Mouse (Mus musculus) liver, embryonic 16.5 days (tissue): ENCODE results near the gene Apba1. TPM values are rescaled to one million over a fixed set of nuclear protein-coding genes. Genes with fewer than 3 reads are reported as not detected.

ENCODE experiments used
- ATAC-seq: fragments of 200-750 bp; cut with Nextera tagmentation; 2 replicates; pipeline ENCODE4 v1.8.0; 2017; ENCODE audit warnings: low read depth, mild to moderate bottlenecking, moderate number of reproducible peaks, moderate library complexity
- H3K27ac ChIP-seq: fragments of 300-500 bp; sonication (generic); 2 replicates; pipeline ENCODE4 v1.5.1; 2014; ENCODE audit warnings: mild to moderate bottlenecking, low read length
- H3K27me3 ChIP-seq: fragments of 300-500 bp; sonication (generic); 2 replicates; pipeline ENCODE4 v1.6.1; 2014; ENCODE audit warnings: low read depth, low read length, mixed read lengths; ENCODE audit not compliant: control insufficient read depth, insufficient read depth
- H3K36me3 ChIP-seq: fragments of 300-500 bp; sonication (generic); 2 replicates; pipeline ENCODE4 v1.6.1; 2014; ENCODE audit warnings: mild to moderate bottlenecking; ENCODE audit not compliant: control insufficient read depth, insufficient read depth
- H3K4me1 ChIP-seq: fragments of 300-500 bp; sonication (generic); 2 replicates; pipeline ENCODE4 v1.6.1; 2014; ENCODE audit warnings: low read depth, low read length, mixed read lengths; ENCODE audit not compliant: control insufficient read depth
- H3K4me2 ChIP-seq: fragments of 300-500 bp; sonication (generic); 2 replicates; pipeline ENCODE4 v1.6.1; 2014; ENCODE audit warnings: low read depth, low read length, mixed read lengths
- H3K4me3 ChIP-seq: fragments of 300-500 bp; sonication (generic); 2 replicates; pipeline ENCODE4 v1.5.1; 2014; ENCODE audit warnings: low read depth, mild to moderate bottlenecking, low read length
- H3K9ac ChIP-seq: fragments of 300-500 bp; sonication (generic); 2 replicates; pipeline ENCODE4 v1.6.1; 2014; ENCODE audit warnings: low read depth, low read length
- H3K9me3 ChIP-seq: fragments of 300-500 bp; sonication (generic); replicated peaks from 2 replicates; pipeline ENCODE4 v1.6.1; 2016; ENCODE audit warnings: low read length; ENCODE audit not compliant: control insufficient read depth
- WGBS: fragments of 180-500 bp; shearing (Covaris S2); extraction: QIAGEN DNeasy Blood & Tissue Kit; methylation state at CpG from one replicate; pipeline ENCODE4 v1.1.7; 2014; ENCODE audit not compliant: insufficient replicate concordance; 5-methylcytosine and 5-hydroxymethylcytosine counted together
- polyA plus RNA-seq: library from polyadenylated mRNA; unstranded; fragments of >200 nt; fragmentation: Nextera tagmentation; extraction: Ambion mirVana; gene quantifications from 2 replicates; pipeline ENCODE4 v1.2.1, GENCODE M21; 2015

Gene Apba1
- polyA plus RNA-seq, 1 experiment from 2014 or later = 0.04 TPM

DNA sequence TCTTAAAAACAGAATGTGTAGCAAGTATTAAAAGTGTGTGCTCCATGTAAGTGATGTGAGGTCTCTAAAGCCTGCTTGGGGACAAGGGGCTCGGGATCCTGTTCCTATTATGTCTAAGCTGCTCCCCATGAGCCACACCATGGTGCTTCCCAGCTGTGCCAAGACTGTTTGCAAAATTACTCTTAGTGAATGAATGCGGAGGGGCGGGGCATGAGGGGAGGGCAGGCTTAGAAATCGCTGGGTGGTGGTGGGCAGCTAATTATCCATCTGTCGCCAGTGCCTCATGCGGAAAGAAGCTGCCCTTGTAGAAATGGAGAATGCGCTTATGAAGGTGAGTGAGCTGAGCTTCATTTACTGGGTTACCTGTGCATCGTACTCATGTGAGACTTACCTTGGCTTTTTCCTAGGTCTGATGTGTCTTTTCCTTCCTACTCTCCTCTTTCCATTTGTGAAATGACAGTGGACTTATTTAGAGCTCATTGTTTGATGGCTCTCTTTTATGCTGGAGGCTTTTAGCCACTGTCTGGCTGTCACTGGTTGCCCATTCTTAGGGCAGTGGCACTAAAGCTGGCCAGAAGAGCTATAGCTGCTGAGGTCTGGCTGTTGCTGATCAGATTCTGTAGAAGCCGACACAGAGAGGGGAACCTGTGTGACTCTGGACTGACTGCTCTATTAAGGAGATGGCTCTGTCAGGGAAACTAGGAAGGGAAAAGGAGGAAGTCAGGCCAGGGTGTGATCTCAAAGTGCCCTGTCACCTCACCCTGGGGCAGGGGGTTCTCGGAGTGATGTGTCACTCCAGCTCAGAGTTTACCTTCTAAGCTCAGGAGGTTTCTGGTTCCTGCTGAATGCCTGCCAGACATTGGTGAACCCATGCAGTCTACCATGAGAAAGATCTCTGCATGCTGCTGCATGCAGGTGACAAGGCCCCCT, 12.1 kb downstream of the Apba1 start:
- Histone ChIP-seq H3K9ac (no peak overlapping the region), H3K36me3 (no peaks in the 10 kb centered on the region), H3K4me1 (no peaks in the 10 kb centered on the region), H3K9me3 (no peaks in the 10 kb centered on the region), H3K4me3 (no peak overlapping the region), H3K4me2 (no peak overlapping the region), H3K27ac (no peak overlapping the region), H3K27me3 (no peaks in the 10 kb centered on the region)
- WGBS = 54% methylated on average over 10 of the region's 10 CpGs
- ATAC-seq = no peak

DNA sequence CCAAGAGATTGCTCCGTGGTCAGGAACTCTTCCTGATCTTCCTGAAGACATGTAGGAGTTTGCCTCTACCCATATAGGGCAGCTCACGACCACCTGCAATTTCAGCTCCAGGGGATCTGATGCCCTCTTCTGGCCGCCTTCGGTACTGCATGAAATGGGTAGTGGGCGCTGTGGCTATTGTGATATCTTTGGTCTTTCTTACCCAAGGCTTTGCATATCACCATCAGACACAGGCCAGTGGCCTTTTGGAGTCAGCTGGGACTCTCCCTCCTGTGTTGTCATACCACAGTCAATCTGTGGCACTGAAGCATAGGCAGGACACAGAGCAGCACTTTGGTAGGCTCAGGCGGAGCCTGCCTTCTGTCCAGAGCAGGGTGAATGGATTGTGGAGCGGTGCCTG, 13.3 kb downstream of the Apba1 start:
- H3K4me1 ChIP-seq = no peaks in the 10 kb centered on the region
- WGBS = 54% methylated on average over 7 of the region's 7 CpGs
- no peak overlapping the region for H3K27ac ChIP-seq
- H3K36me3 ChIP-seq = no peaks in the 10 kb centered on the region
- no peaks in the 10 kb centered on the region for H3K9me3 ChIP-seq
- no peaks in the 10 kb centered on the region for H3K27me3 ChIP-seq
- no peak overlapping the region for H3K9ac ChIP-seq
- H3K4me2 ChIP-seq = no peak overlapping the region
- H3K4me3 ChIP-seq = no peak overlapping the region
- no peak for ATAC-seq

DNA sequence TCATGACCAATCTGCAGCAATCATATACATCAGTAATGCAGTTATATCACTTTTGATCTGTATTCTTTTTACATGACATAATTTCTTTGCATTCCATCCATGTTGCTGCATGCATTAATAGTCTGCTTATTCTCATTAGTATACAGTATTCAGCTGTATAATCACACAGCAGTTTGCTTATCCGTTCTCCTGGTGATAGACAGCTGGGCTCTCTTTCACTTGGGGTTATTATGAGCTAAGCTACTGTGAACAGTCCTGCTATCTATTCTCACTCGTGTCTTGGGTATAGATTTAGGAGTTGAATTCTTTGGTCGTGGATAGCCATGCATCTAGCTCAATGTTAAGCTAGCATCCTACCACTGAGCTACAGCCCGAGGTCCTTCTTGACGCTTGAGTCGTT, 16.7 kb downstream of the Apba1 start:
- no peaks in the 10 kb centered on the region for H3K9me3 ChIP-seq
- H3K36me3 ChIP-seq = no peaks in the 10 kb centered on the region
- H3K4me3 ChIP-seq = no peak overlapping the region
- no peak overlapping the region for H3K27ac ChIP-seq
- WGBS = 69% methylated on average over 6 of the region's 6 CpGs
- H3K9ac ChIP-seq = no peak overlapping the region
- H3K4me2 ChIP-seq = no peak overlapping the region
- no peaks in the 10 kb centered on the region for H3K27me3 ChIP-seq
- no peak for ATAC-seq
- no peaks in the 10 kb centered on the region for H3K4me1 ChIP-seq

- ATAC-seq = no peak
- no peaks in the 10 kb centered on the region; the same call in 1 of the 2 replicates for H3K4me1 ChIP-seq
- H3K9me3 ChIP-seq = no peaks in the 10 kb centered on the region
- H3K36me3 ChIP-seq = no peaks in the 10 kb centered on the region
- no peak overlapping the region for H3K4me3 ChIP-seq
- H3K27me3 ChIP-seq = no peaks in the 10 kb centered on the region
- H3K4me2 ChIP-seq = no peak overlapping the region
- H3K9ac ChIP-seq = no peak overlapping the region
- no peak overlapping the region for H3K27ac ChIP-seq
Measured at GRCm38 (mm10) chr19:23779130-23779529, 20.4 kb downstream of the Apba1 start.

DNA sequence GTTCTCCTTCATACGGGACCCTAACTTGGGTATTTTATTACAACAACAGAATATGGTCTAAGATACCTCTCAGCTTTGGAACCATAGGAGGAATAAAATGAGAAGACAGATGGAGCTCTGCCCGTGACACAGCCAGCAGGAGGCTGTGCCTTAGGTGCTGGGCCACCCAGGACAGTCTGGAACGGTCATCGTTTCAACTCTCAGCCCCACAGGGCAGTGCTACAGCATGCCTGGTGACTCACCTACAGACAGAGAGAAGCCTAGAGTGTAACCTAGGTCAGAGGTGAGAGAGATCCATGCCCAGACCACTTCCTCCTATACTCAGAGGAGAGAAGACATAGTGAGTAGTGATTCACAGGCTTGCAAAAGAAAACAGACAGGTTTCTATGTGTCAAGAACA, 21.4 kb downstream of the Apba1 start:
- Histone ChIP-seq H3K4me3 (no peak overlapping the region), H3K9me3 (no peaks in the 10 kb centered on the region), H3K4me2 (no peak overlapping the region), H3K9ac (no peak overlapping the region), H3K27ac (no peak overlapping the region), H3K4me1 (no peaks in the 10 kb centered on the region; the same call in 1 of the 2 replicates), H3K36me3 (no peaks in the 10 kb centered on the region), H3K27me3 (no peaks in the 10 kb centered on the region)
- ATAC-seq = no peak
- WGBS = 58% methylated on average over 4 of the region's 4 CpGs

- H3K4me1 ChIP-seq = no peaks in the 10 kb centered on the region; the same call in 1 of the 2 replicates
- no peak for ATAC-seq
Measured at GRCm38 (mm10) chr19:23781968-23782367, 23.3 kb downstream of the Apba1 start.

GRCm38 (mm10) chr19:23788420-23789132, 29.9 kb downstream of the Apba1 start:
- no peaks in the 10 kb centered on the region for H3K36me3 ChIP-seq
- H3K9ac ChIP-seq = no peak overlapping the region
- H3K4me2 ChIP-seq = no peak overlapping the region
- H3K9me3 ChIP-seq = no peaks in the 10 kb centered on the region
- no peak for ATAC-seq
- no peak overlapping the region for H3K4me3 ChIP-seq
- H3K27ac ChIP-seq = no peak overlapping the region
- no peaks in the 10 kb centered on the region for H3K4me1 ChIP-seq
- WGBS = 57% methylated on average over 9 of the region's 9 CpGs
- no peaks in the 10 kb centered on the region for H3K27me3 ChIP-seq

More at GRCm38 (mm10) chr19:23781968-23782367, 23.3 kb downstream of the Apba1 start:
- Histone ChIP-seq H3K36me3 (no peaks in the 10 kb centered on the region), H3K9ac (no peak overlapping the region), H3K27ac (no peak overlapping the region), H3K27me3 (no peaks in the 10 kb centered on the region), H3K4me2 (no peak overlapping the region), H3K4me3 (no peak overlapping the region), H3K9me3 (no peaks in the 10 kb centered on the region)
- WGBS = 9% methylated on average over 9 of the region's 9 CpGs

- no peak for ATAC-seq
- 23% methylated on average over 6 of the region's 6 CpGs for WGBS
- no peak overlapping the region for H3K9ac ChIP-seq
Measured at GRCm38 (mm10) chr19:23791704-23792103, 33.0 kb downstream of the Apba1 start.

GRCm38 (mm10) chr19:23792559-23792958, 33.9 kb downstream of the Apba1 start:
- no peaks in the 10 kb centered on the region for H3K36me3 ChIP-seq
- H3K4me2 ChIP-seq = no peak overlapping the region
- no peaks in the 10 kb centered on the region for H3K9me3 ChIP-seq
- no peak overlapping the region for H3K4me3 ChIP-seq
- 60% methylated on average over 6 of the region's 6 CpGs for WGBS
- no peaks in the 10 kb centered on the region for H3K27me3 ChIP-seq
- no peak overlapping the region for H3K9ac ChIP-seq
- H3K27ac ChIP-seq = no peak overlapping the region
- H3K4me1 ChIP-seq = no peaks in the 10 kb centered on the region
- no peak for ATAC-seq

More at GRCm38 (mm10) chr19:23791704-23792103, 33.0 kb downstream of the Apba1 start:
- no peaks in the 10 kb centered on the region for H3K27me3 ChIP-seq
- H3K4me3 ChIP-seq = no peak overlapping the region
- H3K27ac ChIP-seq = no peak overlapping the region
- H3K4me2 ChIP-seq = no peak overlapping the region
- H3K36me3 ChIP-seq = no peaks in the 10 kb centered on the region
- H3K4me1 ChIP-seq = no peaks in the 10 kb centered on the region
- H3K9me3 ChIP-seq = no peaks in the 10 kb centered on the region
